Mouse (Mus musculus) spleen, embryonic (tissue): Measurements from ENCODE around the gene Rbmxl1.

Experiments
- CTCF ChIA-PET: fragments of 350-600 bp; sonication (Branson Sonifier 250); formaldehyde crosslinking; loops from one replicate; lab custom pipeline; 2022; lab: Charles Lee

Rbmxl1 gene

DNA sequence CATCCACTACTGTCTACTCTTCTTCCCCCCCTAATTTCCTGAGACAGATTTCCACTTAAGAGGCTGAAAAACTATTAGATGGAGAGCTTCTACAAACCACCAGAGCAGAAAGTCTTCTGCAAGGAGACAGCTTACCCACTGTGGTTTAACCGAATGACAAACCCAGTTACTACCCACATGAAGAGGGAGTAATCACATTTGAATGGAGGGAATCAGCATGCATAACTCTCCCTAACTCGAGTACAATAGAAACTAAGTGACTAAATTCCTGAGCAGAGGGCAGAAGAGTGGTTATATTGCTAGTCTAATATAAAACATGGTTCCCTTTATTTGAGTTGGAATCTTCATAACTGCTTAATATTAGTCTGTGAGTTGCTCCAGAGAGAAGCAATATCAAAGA is 15.7 kb downstream of the Rbmxl1 start:
- CTCF ChIA-PET: interaction anchor here (0.6 kb wide), 1 partner anchor 64 kb away, joined by 19 read pairs; no protein-coding TSS in a partner anchor

DNA sequence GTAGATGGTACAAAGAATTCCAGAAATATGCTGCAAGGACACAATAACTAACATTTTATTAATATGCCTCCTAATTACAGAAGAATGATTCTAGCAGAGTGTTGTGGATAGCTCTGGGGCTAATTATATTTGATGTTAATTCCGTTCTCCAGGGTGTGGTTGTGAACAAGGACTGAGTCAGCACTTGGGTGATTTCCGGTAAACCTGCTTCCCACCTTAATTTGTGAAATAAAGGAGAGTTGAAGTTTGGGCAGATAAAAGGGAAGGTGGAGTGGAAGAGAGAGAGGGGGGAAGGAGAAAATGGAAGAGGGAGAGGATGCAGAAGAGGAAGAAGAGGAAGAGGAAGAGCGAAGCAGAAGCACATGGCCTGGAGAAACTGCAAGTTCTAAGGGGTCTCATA is 19.0 kb downstream of the Rbmxl1 start:
- CTCF ChIA-PET: no interaction called here

DNA sequence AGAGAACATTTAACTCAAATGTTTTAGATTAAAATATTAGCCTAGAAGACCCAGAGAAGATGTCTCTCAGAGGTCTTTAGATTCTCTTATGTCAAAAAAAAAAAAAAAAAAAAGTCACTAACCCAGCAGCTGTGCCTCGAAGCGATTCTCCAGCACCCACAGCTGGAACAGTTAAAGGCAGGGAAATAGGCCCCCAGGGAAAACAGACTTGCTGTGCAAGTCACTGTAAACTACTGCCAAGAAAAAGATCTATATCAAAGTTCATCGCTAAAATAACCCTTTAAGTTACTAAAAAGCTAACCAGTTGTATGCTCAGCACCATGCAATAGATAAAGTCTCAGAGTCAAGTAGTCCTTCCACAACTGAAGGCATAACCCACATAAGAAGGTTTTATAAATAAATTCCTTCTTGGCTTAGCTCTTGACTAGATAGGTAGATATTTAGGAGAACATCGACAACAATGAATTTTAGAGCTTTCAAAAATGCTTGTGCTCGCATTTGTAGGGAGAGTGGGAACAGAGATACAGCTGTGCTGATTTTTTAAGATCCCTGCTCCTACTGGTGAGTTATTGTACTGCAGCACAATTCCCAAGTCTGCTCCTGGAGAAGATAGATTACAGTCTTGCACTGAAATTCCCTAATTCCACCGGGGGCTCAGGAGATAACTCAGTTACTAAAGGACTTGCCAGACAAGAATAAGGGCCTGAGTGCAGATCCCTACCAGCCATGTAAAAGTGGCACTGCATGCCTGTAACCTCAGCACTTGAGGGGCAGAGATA is 31.5 kb downstream of the Rbmxl1 start:
- CTCF ChIA-PET: interaction anchor here (0.6 kb wide), 1 partner anchor 22 kb away, joined by 9 read pairs; no protein-coding TSS in a partner anchor

DNA sequence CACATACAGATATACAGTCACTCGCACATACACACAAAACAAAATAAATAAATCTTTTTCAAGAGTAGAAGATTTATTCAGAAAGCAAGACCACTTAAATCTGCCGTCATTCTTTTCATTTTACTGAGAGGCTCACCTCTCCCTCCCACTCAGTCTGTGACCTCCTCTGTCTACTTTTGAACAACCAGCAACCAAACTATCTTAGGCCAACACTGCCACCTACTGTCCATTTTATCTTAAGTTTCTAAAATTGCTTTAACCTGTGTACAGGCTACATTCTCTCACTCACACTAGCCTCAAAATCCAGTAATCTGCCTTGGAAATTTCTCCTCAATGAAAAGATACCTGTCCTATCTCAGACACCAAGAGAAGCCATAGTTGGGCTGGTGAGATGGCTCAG is 40.8 kb downstream of the Rbmxl1 start:
- CTCF ChIA-PET: no interaction called here

DNA sequence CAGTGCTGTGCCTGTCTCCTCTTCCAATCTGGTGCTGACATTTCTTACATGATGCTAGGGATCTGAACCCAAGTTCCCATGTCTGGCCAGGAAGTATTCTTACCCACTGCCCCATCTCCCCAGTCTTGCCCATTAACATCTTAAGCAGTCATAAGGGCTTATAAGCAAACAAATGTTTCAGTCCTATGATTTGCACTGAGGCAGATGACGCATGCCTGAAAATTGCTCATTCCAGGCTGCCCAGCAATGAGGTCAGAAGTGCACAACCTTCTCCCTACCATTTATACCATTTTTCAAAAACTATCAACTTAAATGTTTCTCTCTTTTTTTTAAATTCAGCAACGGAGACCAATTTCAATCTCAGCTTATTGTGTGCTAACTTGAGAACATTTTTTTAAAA is 44.8 kb downstream of the Rbmxl1 start:
- CTCF ChIA-PET: no interaction called here

DNA sequence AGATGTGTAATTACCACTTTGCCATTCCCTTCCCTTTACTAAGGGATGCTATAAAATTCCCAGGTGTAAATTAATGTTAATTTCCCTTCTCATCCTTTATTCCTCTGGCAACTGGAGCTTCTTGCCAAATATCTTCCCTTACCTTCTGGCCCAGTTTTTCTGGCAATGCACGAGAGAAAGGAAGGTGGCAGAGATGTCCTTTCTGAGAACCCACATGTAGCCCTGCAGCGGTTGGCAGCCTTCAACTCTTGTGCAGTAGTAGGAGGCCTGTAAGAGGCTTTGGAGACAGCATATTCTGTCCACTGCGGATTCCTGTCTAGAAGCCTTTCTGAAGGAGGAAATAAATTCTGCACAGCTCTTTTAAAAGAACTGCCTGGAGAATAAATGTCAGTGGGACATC is 52.3 kb downstream of the Rbmxl1 start:
- CTCF ChIA-PET: no interaction called here
